In genomic region chrX:70667092-70667491, GRCm38 (mm10) we compare ENCODE assay signal across 15 mouse cellular contexts.
"Had no signal": no experiment of that assay in that cellular context is flagged by ENCODE, and none has a peak within 500 bp of the region (broad histone marks: within the 10 kb centered on the region; RNA-seq: fewer than 3 reads in every experiment).

No protein-coding gene starts in this region.

- H3K27ac ChIP-seq: neural tube, embryonic 12.5 days; neural tube, embryonic 13.5 days; neural tube, embryonic 15.5 days; stomach, embryonic 15.5 days; stomach, postnatal 0 days had no signal

- H3K27me3 ChIP-seq: neural tube, embryonic 12.5 days; neural tube, embryonic 13.5 days; neural tube, embryonic 15.5 days; stomach, embryonic 15.5 days had no signal

- H3K9ac ChIP-seq: neural tube, embryonic 12.5 days; neural tube, embryonic 13.5 days; neural tube, embryonic 15.5 days; stomach, embryonic 15.5 days had no signal

- H3K4me1 ChIP-seq: neural tube, embryonic 12.5 days; neural tube, embryonic 13.5 days; neural tube, embryonic 15.5 days; stomach, embryonic 15.5 days had no signal

- H3K36me3 ChIP-seq: neural tube, embryonic 12.5 days; neural tube, embryonic 13.5 days; neural tube, embryonic 15.5 days; stomach, embryonic 15.5 days had no signal

- H3K4me3 ChIP-seq: neural tube, embryonic 12.5 days; neural tube, embryonic 13.5 days; neural tube, embryonic 15.5 days; stomach, embryonic 15.5 days had no signal

- DNase-seq: retina, postnatal 1 day; right cerebral cortex, postnatal 14 days; right cerebral cortex, postnatal 4 days; spleen, adult 18-20 months; thymus, adult 18-20 months; thymus, adult 2 months; thymus, postnatal 14 days; thymus, postnatal 25 days; thymus, postnatal 36 days; thymus, postnatal 4 days had no signal
